9 mouse cellular contexts compared by ENCODE assay signal in the genomic region with DNA sequence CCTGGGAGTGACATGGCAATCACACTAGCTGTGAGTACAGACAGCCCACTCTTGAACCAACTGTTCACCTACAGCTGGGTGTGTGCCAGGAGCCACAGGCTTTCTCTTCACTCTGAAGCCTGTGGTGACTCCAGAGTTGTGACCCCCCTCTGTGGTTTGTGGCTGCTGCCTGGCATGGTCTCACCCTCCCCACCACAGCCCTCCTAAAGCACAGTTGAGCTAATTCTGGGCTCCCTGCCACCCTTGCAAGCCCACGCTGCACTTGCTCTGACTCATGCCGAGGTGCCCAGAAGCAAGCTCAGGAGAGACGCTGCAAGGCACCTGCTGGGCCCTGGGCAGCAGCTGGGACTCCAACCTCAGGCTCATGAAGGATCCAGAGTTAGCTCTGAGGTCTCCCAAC. TPM values are rescaled to one million over a fixed set of nuclear protein-coding genes. Genes with fewer than 3 reads are reported as not detected.
DNase-seq lines count a peak whose midpoint lies in the region; ATAC-seq and TF ChIP-seq lines count a peak whose summit lies in the region.
"Had no signal": no experiment of that assay in that cellular context is flagged by ENCODE, and none has a peak within 500 bp of the region (broad histone marks: within the 10 kb centered on the region; RNA-seq: fewer than 3 reads in every experiment).

No protein-coding gene starts in this region.

- DNase-seq in heart, postnatal 4 days = peak; percentile 47
- DNase-seq in heart, postnatal 14 days = no peak
- DNase-seq in brain, embryonic 14.5 days (ENCODE audit: low read depth) = peak; percentile 35
- DNase-seq in layer of hippocampus, postnatal 36 days = peak; percentile 75 to 80
- DNase-seq in right cerebral cortex, postnatal 36 days (ENCODE audit: low spot score in 2 of 2) = peak; percentile 78 to 88
- no peak for DNase-seq in kidney, adult 9 months
- DNase-seq: lung, embryonic 14.5 days had no signal

- WGBS in midbrain, embryonic 16.5 days = 86% methylated on average over 3 of the region's 3 CpGs

- no peak overlapping the region for H3K4me2 ChIP-seq in midbrain, embryonic 16.5 days (ENCODE audit: low read length)
- H3K4me2 ChIP-seq: lung, embryonic 14.5 days had no signal

- no peak for TF ChIP-seq POLR2A in brain, embryonic 14.5 days (IDR thresholded peaks at IDR 0.05; ENCODE audit: borderline replicate concordance, extremely low read depth, insufficient read depth, insufficient read length, poor library complexity, severe bottlenecking)

- intact Hi-C loops in heart, postnatal 14 days (cut with DNase I) = no loop called here

- no peak overlapping the region for H3K4me3 ChIP-seq in midbrain, embryonic 16.5 days (ENCODE audit: low read depth, low read length)

- no peak for ATAC-seq in erythroid progenitor cell, adult 5-6 weeks (replicated peaks; ENCODE audit: low FRiP score, poor library complexity, severe bottlenecking)
- ATAC-seq in midbrain, embryonic 16.5 days = no peak

- no peak for TF ChIP-seq CTCF in brain, embryonic 14.5 days (IDR thresholded peaks at IDR 0.05; ENCODE audit: borderline replicate concordance, extremely low read depth, insufficient read depth, insufficient read length)

- H3K27me3 ChIP-seq in midbrain, embryonic 16.5 days (ENCODE audit: control insufficient read depth, insufficient read depth, low read depth, low read length) = no peaks in the 10 kb centered on the region

- peaks cover 4% of the 10 kb centered on the region for H3K4me1 ChIP-seq in midbrain, embryonic 16.5 days (ENCODE audit: control insufficient read depth, insufficient read depth, low read length)

- no peak overlapping the region for H3K27ac ChIP-seq in midbrain, embryonic 16.5 days (ENCODE audit: low read length)

- no peak overlapping the region for H3K9ac ChIP-seq in midbrain, embryonic 16.5 days (ENCODE audit: low read depth, low read length)
- H3K9ac ChIP-seq: lung, embryonic 14.5 days had no signal

- no peaks in the 10 kb centered on the region for H3K9me3 ChIP-seq in midbrain, embryonic 16.5 days (replicated peaks; ENCODE audit: control insufficient read depth, low read length, poor library complexity, severe bottlenecking)

- H3K36me3 ChIP-seq in midbrain, embryonic 16.5 days (ENCODE audit: control insufficient read depth, insufficient read depth, low read length) = no peaks in the 10 kb centered on the region

RNA-seq across cellular contexts. Expression of gene 2010300C02Rik, which starts 23.0 kb away (rescaled TPM):
- 1 to 10 TPM; 1.7 to 1.9 TPM for total RNA-seq in heart, postnatal 4 days (2021)
- 1 to 10 TPM; 1.1 to 1.3 TPM for total RNA-seq in heart, postnatal 14 days (2021)
- polyA plus RNA-seq in brain, embryonic 14.5 days (2012; rRNA removed) = 1.9 and 2.8 TPM in 2 replicates
- total RNA-seq in layer of hippocampus, postnatal 36 days (2021) = 100 to 1,000 TPM; 362 to 390 TPM
- 1.8 TPM in 1 of 2 replicates, not detected in the other for total RNA-seq in erythroid progenitor cell, adult 5-6 weeks (2015; ENCODE audit: low replicate concordance)
- 0.13 TPM in 1 of 2 replicates, not detected in the other for total RNA-seq in erythroid progenitor cell, adult 5-6 weeks (2017; ENCODE audit: low replicate concordance)
- 3.3 and 3.6 TPM in 2 replicates for polyA plus RNA-seq in midbrain, embryonic 16.5 days (2015; fragmentation: Nextera tagmentation; extraction: Ambion mirVana)

Comparison
In these comparisons a context has a peak if more than half of its experiments do, and no peak if none do; other contexts are left out.
1. DNase-seq: peak in heart, postnatal 4 days (single experiment), brain, embryonic 14.5 days (single experiment), layer of hippocampus, postnatal 36 days (2 of 2) and right cerebral cortex, postnatal 36 days (2 of 2); none in heart, postnatal 14 days (0 of 2) and kidney, adult 9 months (single experiment).
2. RNA of gene 2010300C02Rik, which starts 23.0 kb away (total RNA-seq): 362 to 390 TPM in layer of hippocampus, postnatal 36 days; 1.7 to 1.9 TPM in heart, postnatal 4 days, 1.1 to 1.3 TPM in heart, postnatal 14 days and 0.13 to 1.8 TPM in erythroid progenitor cell, adult 5-6 weeks; every median in the first group is over 100 times any median in the second.